Mouse (Mus musculus): ENCODE measurements at regions not wholly inside any gene's neighbourhood (a gene's known extent, or its start where the extent isn't known, plus 50 kb on each side); places are given as distances from the start of the nearest gene placed in this dataset.

DNA sequence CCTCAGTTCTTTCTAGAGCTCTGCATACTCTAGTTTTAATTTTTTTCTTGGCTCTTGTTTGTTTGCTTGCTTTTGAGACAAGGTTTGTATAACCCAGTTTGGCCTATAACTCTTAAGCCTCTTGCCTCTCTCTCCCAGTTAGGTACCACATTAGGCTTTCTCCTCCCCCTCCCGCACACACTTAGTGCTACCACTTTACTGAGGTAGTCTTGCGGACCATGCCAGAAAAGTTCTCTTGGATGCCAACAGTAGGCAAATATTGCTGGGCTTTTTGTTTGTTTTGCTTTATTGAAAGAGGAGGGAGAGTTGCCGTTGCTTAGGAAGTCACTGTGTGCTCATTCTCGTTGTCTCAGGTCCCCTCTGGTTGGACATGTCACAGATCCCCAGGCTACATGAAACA lies 259.4 kb upstream of the Sall1 start:
- Histone ChIP-seq H3K4me3 (ENCODE audit: insufficient read depth, low read depth, low read length) (no peak overlapping the region), H3K27ac (replicated peaks; ENCODE audit: low read depth, low read length) (no peak overlapping the region), H3K4me1 (ENCODE audit: control insufficient read depth, insufficient read depth, insufficient read length, low read length) (no peaks in the 10 kb centered on the region)

DNA sequence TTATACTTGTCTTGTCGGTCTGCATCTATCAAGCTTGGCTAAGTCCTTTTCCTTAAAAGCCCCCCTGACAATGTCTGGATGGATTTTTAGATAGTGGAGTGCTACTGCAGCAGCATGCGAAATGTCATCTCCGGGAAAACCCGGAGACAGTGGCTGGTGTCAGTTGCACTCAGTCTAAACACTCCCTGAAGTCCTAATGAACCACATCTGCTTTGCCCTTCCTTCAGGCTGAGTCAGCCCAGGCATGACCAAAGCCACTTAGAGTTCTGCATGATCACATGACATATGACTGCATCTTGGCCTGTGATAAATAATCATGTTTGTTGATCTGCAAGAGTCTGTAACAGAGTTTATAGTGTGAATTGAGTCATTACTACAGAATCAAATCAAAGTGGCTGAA lies 255.7 kb upstream of the Sall1 start:
- no peaks in the 10 kb centered on the region for H3K4me1 ChIP-seq (ENCODE audit: control insufficient read depth, insufficient read depth, insufficient read length, low read length)
- H3K4me3 ChIP-seq (ENCODE audit: insufficient read depth, low read depth, low read length): no peak overlapping the region
- H3K27ac ChIP-seq (replicated peaks; ENCODE audit: low read depth, low read length): no peak overlapping the region

DNA sequence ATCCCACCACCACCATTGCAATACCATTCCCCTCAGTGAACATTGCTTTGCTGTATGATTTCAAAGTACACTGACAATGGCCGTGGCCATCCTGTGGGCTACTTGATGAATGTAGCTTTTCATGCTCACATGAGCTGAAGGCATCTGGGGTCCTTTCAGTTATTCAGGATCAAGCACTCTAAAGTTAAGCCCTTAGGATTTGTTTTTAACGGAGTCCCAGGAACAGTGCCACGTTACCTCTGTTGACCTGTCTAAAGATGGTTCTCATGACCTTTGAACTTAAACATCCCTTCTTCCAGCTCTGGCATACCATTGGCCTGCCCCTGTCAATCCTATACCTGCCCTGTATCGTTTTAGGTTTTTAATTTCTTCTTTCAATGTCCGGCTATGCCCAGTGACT lies 251.7 kb upstream of the Sall1 start:
- Histone ChIP-seq H3K4me3 (ENCODE audit: insufficient read depth, low read depth, low read length) (no peak overlapping the region), H3K4me1 (ENCODE audit: control insufficient read depth, insufficient read depth, insufficient read length, low read length) (no peaks in the 10 kb centered on the region), H3K27ac (replicated peaks; ENCODE audit: low read depth, low read length) (no peak overlapping the region)

DNA sequence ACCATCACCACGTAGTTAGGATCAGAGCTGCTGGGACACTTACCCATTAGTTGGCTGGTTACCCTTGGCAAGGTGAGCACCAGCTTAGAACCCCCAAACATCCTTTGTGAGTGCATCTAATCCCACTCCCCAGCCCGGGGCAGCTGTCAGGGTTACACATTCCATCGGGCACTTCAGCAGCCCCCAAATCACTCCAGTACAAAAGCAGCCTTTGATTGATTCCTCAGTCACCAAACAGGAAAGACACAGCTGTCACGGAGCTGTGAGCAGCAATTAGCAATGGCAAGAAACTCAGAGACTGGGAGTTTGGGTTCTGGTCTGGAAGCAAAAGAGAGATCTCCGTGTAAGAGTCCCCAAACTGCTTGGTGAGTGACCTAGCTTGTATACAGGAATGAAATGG lies 245.1 kb upstream of the Sall1 start:
- Histone ChIP-seq H3K4me1 (ENCODE audit: control insufficient read depth, insufficient read depth, insufficient read length, low read length) (no peaks in the 10 kb centered on the region), H3K4me3 (ENCODE audit: insufficient read depth, low read depth, low read length) (no peak overlapping the region), H3K27ac (replicated peaks; ENCODE audit: low read depth, low read length) (no peak overlapping the region)

DNA sequence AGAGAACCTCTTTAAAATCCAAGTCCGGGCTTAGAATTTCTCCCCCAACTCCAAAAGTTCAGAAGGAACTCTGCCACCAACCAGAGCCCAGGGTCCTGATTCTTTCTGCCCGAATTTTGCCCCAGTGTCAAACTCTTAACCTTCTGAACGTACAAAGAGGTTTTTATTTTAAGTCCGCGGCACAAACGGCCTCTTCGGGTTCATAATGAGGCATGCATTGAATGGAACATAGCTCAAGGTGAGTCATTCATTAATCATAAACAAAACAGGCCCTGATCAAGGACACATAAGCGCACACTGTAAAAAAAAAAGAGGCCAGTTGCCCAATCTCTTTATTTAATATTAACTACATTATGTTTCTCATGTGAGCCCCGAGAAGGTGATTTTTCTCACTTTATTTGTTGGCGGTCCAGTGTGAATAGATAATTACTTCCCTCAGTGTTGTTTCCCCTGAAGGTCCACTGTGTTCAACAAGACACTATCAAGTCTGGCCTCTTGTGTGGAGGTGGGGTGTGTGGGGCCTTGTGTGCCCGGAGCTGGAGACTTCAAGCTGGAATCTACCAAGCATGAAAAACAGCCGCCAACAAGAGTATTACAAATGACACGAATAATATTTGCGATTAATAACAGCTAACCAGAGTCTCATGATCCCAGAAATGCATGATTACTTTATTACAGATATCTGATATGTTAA lies 241.1 kb upstream of the Sall1 start:
- no peaks in the 10 kb centered on the region for H3K4me1 ChIP-seq (ENCODE audit: control insufficient read depth, insufficient read depth, insufficient read length, low read length)
- H3K4me3 ChIP-seq (ENCODE audit: insufficient read depth, low read depth, low read length): no peak overlapping the region
- H3K27ac ChIP-seq (replicated peaks; ENCODE audit: low read depth, low read length): no peak overlapping the region

DNA sequence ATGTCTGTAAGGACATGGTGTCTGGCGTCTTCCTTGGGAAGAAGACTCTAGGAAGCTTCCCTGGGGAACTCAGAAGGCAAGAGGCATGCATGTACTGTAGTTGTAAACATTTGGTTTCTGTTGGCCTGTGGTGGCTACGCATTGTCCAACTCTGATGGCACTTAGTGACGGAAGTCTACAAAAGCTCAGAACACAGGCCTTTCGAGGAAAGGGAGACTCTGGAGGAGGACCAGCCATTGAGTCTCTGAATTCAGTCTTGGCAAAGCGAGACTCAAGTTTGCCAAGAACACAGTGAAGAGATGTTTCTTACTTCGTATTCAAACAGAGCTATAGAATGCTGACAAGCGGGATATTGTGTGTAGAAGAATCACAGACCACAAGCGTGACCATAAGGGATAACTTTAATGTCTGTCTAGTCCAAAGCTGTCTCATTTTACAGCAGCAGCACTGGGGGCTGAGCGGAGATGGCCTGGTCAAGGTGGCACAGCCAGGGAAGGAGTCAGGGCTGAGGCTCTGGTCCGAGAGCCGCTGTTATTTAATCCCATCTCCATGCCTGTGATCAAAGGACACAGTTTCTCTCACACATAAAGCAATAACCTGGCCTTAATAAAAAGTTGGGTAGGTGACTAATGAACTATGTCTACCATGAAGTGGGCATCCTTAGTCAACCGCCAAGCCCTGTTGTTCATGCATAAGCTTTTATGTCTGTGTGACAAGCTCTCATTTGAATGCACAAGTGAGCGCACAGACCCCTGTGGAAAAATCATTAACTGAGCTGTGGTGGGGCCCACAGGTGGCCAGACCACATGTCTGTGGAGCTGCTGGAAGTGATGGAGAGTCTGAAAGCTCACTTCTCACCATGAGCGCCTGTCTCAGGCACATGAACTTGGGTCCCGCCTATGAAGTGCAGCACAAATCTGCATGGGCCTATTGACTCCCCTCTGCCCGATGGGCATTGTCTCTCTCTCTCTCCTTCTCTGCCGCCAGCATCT lies 239.4 kb upstream of the Sall1 start:
- Histone ChIP-seq H3K4me3 (ENCODE audit: insufficient read depth, low read depth, low read length) (no peak overlapping the region), H3K4me1 (ENCODE audit: control insufficient read depth, insufficient read depth, insufficient read length, low read length) (no peaks in the 10 kb centered on the region), H3K27ac (replicated peaks; ENCODE audit: low read depth, low read length) (no peak overlapping the region)

DNA sequence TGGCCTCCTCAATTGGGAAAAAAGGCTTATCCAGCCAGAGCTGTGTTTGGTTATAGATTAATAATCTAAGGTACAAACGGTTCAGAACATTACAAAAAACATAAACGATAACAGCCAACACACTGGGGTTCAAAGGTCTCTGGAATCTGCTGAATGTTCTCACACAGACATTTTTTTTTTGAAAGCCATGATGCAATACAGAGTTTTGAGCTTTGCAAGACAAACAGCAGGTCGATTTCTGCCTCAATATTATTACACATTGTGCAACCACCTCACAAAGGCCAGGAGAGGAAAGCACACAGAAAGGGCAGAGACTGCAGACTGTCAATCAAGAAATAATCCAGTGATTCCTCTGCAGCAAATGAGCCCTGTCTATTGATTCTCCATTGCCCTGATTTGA lies 235.9 kb upstream of the Sall1 start:
- no peak overlapping the region for H3K4me3 ChIP-seq (ENCODE audit: insufficient read depth, low read depth, low read length)
- no peak overlapping the region for H3K27ac ChIP-seq (replicated peaks; ENCODE audit: low read depth, low read length)
- H3K4me1 ChIP-seq (ENCODE audit: control insufficient read depth, insufficient read depth, insufficient read length, low read length): no peaks in the 10 kb centered on the region

DNA sequence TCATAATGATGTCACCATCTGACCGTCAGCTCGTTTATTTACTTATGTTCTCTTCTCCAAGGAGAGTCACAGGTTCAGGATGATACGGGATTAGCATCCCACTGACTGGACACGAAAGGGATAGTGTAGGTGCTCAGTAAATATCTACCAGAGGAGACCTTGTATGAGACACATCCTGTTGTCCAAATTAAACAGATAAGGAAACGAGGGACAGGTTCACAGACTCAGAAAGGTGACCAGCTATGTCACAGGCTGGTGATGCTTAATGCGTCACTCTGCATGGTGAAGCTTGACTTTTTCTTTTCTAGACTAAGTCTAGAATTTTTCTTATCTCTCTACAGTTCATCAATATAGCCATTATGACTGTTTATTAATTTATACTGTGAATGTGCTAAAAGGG lies 235.2 kb upstream of the Sall1 start:
- Histone ChIP-seq H3K27ac (replicated peaks; ENCODE audit: low read depth, low read length) (no peak overlapping the region), H3K4me3 (ENCODE audit: insufficient read depth, low read depth, low read length) (no peak overlapping the region), H3K4me1 (ENCODE audit: control insufficient read depth, insufficient read depth, insufficient read length, low read length) (no peaks in the 10 kb centered on the region)

DNA sequence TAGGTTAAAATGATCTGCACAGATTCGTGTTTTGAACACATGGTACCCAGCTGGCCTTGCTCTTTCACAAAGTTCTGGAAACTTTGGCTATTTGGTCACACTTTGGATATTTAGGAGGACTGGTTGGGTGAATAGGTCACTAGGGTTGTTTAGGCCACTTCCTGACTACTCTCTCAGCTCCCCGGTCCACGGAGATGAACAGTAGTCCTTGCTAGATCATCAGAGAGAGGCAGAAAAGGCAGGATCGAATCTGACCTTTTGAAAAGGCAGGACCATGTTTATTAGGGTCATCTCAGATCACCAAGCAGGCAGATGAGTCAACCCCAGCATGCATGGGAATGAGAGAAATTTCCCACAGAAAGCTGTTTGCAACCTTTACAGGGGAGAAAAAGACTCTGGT lies 229.3 kb upstream of the Sall1 start:
- Histone ChIP-seq H3K4me1 (ENCODE audit: control insufficient read depth, insufficient read depth, insufficient read length, low read length) (no peaks in the 10 kb centered on the region), H3K27ac (replicated peaks; ENCODE audit: low read depth, low read length) (no peak overlapping the region), H3K4me3 (ENCODE audit: insufficient read depth, low read depth, low read length) (no peak overlapping the region)

DNA sequence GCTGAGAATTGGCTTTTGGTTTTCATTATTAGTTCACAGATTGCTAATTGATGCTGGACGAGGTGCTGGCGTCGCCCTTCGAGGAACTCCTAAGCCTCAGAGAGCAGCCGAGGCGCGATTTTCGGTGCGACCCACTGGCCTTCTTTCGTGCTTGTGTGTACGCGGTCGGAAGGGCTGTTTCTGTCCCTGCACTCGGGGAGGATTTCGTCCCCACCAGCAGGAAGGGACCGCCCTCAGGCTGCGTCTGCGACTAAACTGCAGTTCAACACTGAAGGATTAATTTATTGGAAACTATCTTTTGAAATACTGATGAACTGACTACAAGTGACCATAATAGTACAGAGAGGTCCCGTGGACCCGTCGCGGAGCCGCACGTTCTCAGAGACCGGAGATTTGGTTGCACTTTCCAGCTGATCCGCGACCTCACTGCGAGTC lies 228.4 kb upstream of the Sall1 start:
- H3K27ac ChIP-seq (replicated peaks; ENCODE audit: low read depth, low read length): no peak overlapping the region
- H3K4me3 ChIP-seq (ENCODE audit: insufficient read depth, low read depth, low read length): peak overlapping the region; percentile 34
- no peaks in the 10 kb centered on the region for H3K4me1 ChIP-seq (ENCODE audit: control insufficient read depth, insufficient read depth, insufficient read length, low read length)

DNA sequence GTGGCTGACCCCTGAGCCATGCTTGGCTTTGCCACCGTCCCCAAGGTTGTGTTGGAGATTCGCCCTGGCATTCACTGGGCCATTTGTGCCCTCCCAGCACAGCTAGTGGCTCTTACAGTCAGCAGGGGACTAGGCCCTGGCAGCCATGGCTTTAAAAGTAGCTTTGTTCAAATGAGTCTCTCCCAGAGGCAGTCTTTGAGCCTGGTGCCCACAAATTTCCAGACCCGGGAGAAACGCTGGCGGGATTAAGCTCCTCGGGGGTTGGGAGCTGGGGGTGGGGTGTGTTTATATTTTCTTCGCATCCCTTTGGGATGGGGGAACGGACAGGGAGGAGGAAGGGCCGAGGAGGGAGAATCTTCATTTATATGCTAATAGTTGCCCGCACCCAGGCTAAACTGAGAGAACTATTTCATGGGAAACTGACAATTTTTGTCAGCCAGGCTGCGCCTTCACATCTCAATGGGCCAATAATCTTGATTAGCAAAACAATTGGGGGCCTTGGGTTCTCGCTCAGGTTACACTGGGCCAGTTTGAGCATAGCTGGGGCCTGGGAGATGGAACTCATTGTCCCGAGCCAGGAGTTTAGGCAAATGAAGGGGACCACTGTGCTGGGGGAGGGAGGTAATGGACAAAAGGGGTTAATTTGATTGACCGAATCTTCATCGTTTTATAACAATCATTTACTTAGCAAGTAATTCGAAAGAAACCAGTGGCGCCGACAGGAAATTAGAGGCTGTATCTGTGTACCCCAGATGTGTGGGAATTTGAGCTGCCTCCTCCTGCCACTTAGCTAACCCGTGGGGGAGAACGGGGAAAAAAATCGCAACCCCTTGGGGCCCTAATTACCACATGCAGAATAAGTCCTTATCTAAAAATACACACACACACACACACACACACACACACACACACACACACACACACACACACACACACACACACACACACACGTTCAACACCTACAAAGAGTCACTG lies 227.7 kb upstream of the Sall1 start:
- H3K4me3 ChIP-seq (ENCODE audit: insufficient read depth, low read depth, low read length): peak overlapping the region; percentile 34; the same call in 1 of the 2 replicates
- H3K27ac ChIP-seq (replicated peaks; ENCODE audit: low read depth, low read length): no peak overlapping the region
- no peaks in the 10 kb centered on the region for H3K4me1 ChIP-seq (ENCODE audit: control insufficient read depth, insufficient read depth, insufficient read length, low read length)

DNA sequence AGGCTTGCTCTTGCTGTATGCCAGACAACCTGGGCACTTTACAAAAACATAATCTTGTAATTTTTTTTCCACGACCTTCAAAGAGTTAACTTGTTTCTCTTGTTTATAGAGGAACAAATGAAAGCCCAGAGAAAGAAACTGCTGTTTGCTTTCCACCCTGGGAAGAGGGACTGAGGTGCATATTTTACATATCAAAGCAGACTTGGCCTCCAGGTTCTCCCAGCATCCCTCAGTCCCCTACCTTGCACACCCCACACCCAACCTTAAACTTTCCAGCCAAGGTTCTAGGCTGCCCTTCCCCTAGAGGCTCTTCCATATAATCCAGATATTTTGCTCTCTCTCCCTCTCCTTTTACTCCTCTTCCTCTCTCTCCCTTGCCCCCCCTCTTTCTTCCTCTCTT lies 226.0 kb upstream of the Sall1 start:
- H3K4me3 ChIP-seq (ENCODE audit: insufficient read depth, low read depth, low read length): no peak overlapping the region
- no peaks in the 10 kb centered on the region for H3K4me1 ChIP-seq (ENCODE audit: control insufficient read depth, insufficient read depth, insufficient read length, low read length)
- no peak overlapping the region for H3K27ac ChIP-seq (replicated peaks; ENCODE audit: low read depth, low read length)

DNA sequence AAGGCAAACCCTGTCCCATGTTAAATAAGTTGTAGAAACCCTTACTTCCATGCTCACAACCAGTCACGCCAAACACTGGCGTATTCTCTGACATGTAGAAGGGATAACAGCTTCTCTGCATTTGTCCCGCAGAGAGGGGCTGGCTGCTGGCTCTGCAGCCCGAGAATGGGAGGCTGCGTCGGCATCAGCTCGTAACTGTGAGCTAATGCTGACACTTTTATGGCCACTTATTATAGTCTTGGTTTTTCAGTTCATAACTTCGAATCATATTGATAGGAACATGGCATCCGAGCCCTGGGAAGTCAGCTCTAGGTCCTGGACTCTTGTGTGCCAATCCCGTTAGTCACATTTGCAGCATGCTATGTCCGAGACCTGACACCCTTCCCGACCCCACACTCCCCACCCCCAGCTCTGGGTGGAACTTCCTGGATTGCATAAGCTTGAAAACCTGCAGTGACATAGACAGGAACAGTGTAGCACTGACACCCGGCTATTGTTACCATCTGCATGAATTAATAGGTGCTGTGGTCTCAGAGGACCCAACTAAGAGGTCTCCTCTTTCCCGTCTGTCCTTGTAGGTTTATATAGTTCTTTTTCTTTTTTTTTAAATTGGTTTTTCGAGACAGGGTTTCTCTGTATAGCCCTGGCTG lies 217.3 kb upstream of the Sall1 start:
- no peaks in the 10 kb centered on the region for H3K4me1 ChIP-seq (ENCODE audit: control insufficient read depth, insufficient read depth, insufficient read length, low read length)
- H3K27ac ChIP-seq (replicated peaks; ENCODE audit: low read depth, low read length): no peak overlapping the region
- H3K4me3 ChIP-seq (ENCODE audit: insufficient read depth, low read depth, low read length): no peak overlapping the region

DNA sequence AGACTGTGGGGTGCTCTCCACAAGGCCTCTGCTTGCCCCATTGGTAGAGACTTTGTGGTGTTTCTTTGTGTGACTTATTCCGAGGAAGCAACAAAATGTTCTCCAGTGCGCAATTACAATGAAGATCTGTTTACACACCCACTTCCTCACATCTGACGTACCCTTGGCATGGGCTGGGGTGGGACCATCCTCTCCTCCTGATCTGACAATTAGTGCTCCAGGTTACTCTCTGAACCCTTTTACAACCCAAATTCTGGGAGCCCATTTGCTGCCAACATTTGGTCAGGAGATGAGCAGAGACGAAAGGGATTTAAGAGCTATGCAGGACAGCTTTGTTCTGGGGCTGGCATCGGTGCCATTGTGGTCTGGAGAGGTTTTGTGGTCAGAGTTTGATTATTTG lies 215.9 kb upstream of the Sall1 start:
- Histone ChIP-seq H3K4me1 (ENCODE audit: control insufficient read depth, insufficient read depth, insufficient read length, low read length) (no peaks in the 10 kb centered on the region), H3K4me3 (ENCODE audit: insufficient read depth, low read depth, low read length) (no peak overlapping the region), H3K27ac (replicated peaks; ENCODE audit: low read depth, low read length) (no peak overlapping the region)

All from brown adipose tissue, adult 24 weeks (tissue).